Mouse (Mus musculus): ENCODE data around the gene Taok3. TPM values are rescaled to one million over a fixed set of nuclear protein-coding genes. Genes with fewer than 3 reads are reported as not detected.

Gene Taok3
- total and polyA plus RNA-seq, 3 experiments, result 8.3 to 35.0 (median 17.4) TPM

GRCm38 (mm10) chr5:117286831-117287822 is 167.2 kb downstream of the Taok3 start, which contains the start of gene Pebp1:
Gene Pebp1, minus strand, starts transcription at chr5:117287625.
- Histone ChIP-seq H3K4me2 (ENCODE audit: insufficient read depth, low read depth, poor library complexity, severe bottlenecking) (peak within 1 kb of the TSS; percentile 98), H3K9ac (ENCODE audit: insufficient read depth, low read depth) (peak within 1 kb of the TSS; percentile 88), H3K4me3 (replicated peaks in 1 of 3; ENCODE audit: low read depth in 2 of 3, low read length in 2 of 3, poor library complexity in 1 of 3) (peak within 1 kb of the TSS; percentile 88 to 96 (median 88)), H3K4me1 (ENCODE audit: control insufficient read depth in 1 of 2, insufficient read depth in 2 of 2) (peaks cover 5 to 21% of the 10 kb centered on the region in 2 experiments), H3K27ac (ENCODE audit: insufficient read depth, low read depth) (peak within 1 kb of the TSS; percentile 6; the same call in 1 of the 2 replicates), H3K9me3 (replicated peaks; ENCODE audit: low read length) (peaks cover 2% of the 10 kb centered on the region), H3K79me2 (replicated peaks; ENCODE audit: control insufficient read depth, extremely low read depth, insufficient read depth, poor library complexity, severe bottlenecking) (peaks cover 22% of the 10 kb centered on the region), H3K27me3 (replicated peaks) (peaks cover 4% of the 10 kb centered on the region), H3K36me3 (replicated peaks in 1 of 2; ENCODE audit: control insufficient read depth in 1 of 2, insufficient read depth in 1 of 2, low read length in 1 of 2) (peaks cover 28 to 32% of the 10 kb centered on the region in 2 experiments)
- DNase-seq (ENCODE audit: extremely low read depth), result peak; percentile 94
- TF ChIP-seq BHLHE40 (IDR thresholded peaks at IDR 0.05; ENCODE audit: low read depth, low read length), result peak; percentile 17; the same call in 1 of the 2 replicates
- peak; percentile 83 for TF ChIP-seq MAX (IDR thresholded peaks at IDR 0.05; ENCODE audit: low read length)
- TF ChIP-seq ZNF384 (IDR thresholded peaks at IDR 0.05; ENCODE audit: low read depth, low read length), result no peak
- peak; percentile 57 for TF ChIP-seq NELFE (IDR thresholded peaks at IDR 0.05; ENCODE audit: low read depth, low read length)
- TF ChIP-seq EP300 (IDR thresholded peaks at IDR 0.05; ENCODE audit: low read length), result no peak
- no peak for TF ChIP-seq MAFK (IDR thresholded peaks at IDR 0.05; ENCODE audit: insufficient replicate concordance, low read length)
- TF ChIP-seq JUND (conservative IDR thresholded peaks at IDR 0.05; ENCODE audit: low read depth, low read length), result no peak
- TF ChIP-seq GABPA (IDR thresholded peaks at IDR 0.05; ENCODE audit: insufficient replicate concordance, low read depth, low read length), result no peak
- TF ChIP-seq HCFC1 (IDR thresholded peaks at IDR 0.05; ENCODE audit: low read depth, low read length), result no peak
- TF ChIP-seq TCF12 (IDR thresholded peaks at IDR 0.05; ENCODE audit: low read depth, low read length), result peak; percentile 60; the same call in 1 of the 2 replicates
- TF ChIP-seq NRF1 (IDR thresholded peaks at IDR 0.05; ENCODE audit: low read depth, low read length), result peak; percentile 81
- peak; percentile 53; the same call in 1 of the 2 replicates for TF ChIP-seq MYC (IDR thresholded peaks at IDR 0.05; ENCODE audit: low read depth, low read length)
- TF ChIP-seq ZC3H11A (IDR thresholded peaks at IDR 0.05; ENCODE audit: low read depth, low read length), result no peak
- TF ChIP-seq CTCF (conservative IDR thresholded peaks at IDR 0.05 in 1 of 2, IDR thresholded peaks at IDR 0.05 in 1 of 2; ENCODE audit: low read depth in 2 of 2, low read length in 2 of 2), result no peak
- TF ChIP-seq KAT2A (IDR thresholded peaks at IDR 0.05; ENCODE audit: insufficient replicate concordance, low read length), result no peak
- TF ChIP-seq E2F4 (IDR thresholded peaks at IDR 0.05; ENCODE audit: insufficient replicate concordance, low read depth, low read length), result no peak
- no peak for TF ChIP-seq CHD2 (IDR thresholded peaks at IDR 0.05; ENCODE audit: low read length)
- peak; percentile 47 for TF ChIP-seq MXI1 (IDR thresholded peaks at IDR 0.05; ENCODE audit: low read depth, low read length)
- TF ChIP-seq ZMIZ1 (IDR thresholded peaks at IDR 0.05; ENCODE audit: low read depth, low read length), result 0 out of 2 replicates have a peak, but pooled peaks have one; percentile 41
- no peak for TF ChIP-seq CHD1 (IDR thresholded peaks at IDR 0.05; ENCODE audit: low read depth, low read length)
- TF ChIP-seq RCOR1 (conservative IDR thresholded peaks at IDR 0.05; ENCODE audit: low read depth, low read length), result no peak
- TF ChIP-seq USF2 (conservative IDR thresholded peaks at IDR 0.05; ENCODE audit: low read depth, low read length), result no peak
- TF ChIP-seq POLR2A (IDR thresholded peaks at IDR 0.05; ENCODE audit: low read depth, low read length), result peak; percentile 71
- no peak; the same call in 1 of the 2 replicates for TF ChIP-seq ELF1 (IDR thresholded peaks at IDR 0.05; ENCODE audit: low read depth, low read length)
- no peak for TF ChIP-seq POLR2AphosphoS2 (IDR thresholded peaks at IDR 0.05; ENCODE audit: low read depth, low read length)
- TF ChIP-seq JUN (IDR thresholded peaks at IDR 0.05; ENCODE audit: insufficient read depth, low read depth, low read length), result no peak
- no peak for TF ChIP-seq PAX5 (IDR thresholded peaks at IDR 0.05; ENCODE audit: low read length)
- peak; percentile 13; the same call in 1 of the 2 replicates for TF ChIP-seq MAZ (IDR thresholded peaks at IDR 0.05; ENCODE audit: low read depth, low read length)
- TF ChIP-seq IRF4 (IDR thresholded peaks at IDR 0.05; ENCODE audit: low read depth, low read length), result no peak
- TF ChIP-seq ETS1 (conservative IDR thresholded peaks at IDR 0.05; ENCODE audit: low read depth, low read length), result no peak
- TF ChIP-seq UBTF (IDR thresholded peaks at IDR 0.05; ENCODE audit: low read depth, low read length), result no peak
- in situ Hi-C loops (cut with MboI; ENCODE audit: low pct_ligation_motif_present, low pct_unique_long_range_greater_than_20kb, low sequenced_read_pairs), result loop anchor here (10.0 kb wide), 1 partner anchor 172 kb away; the partner anchor contains the start of gene Suds3
- dilution Hi-C loops (cut with MboI; ENCODE audit: extremely low pct_ligation_motif_present, extremely low pct_unique_long_range_greater_than_20kb, low sequenced_read_pairs), result no loop called here
